Mouse (Mus musculus) limb, embryonic 11.5 days (tissue): ENCODE results near the gene Smap2. TPM values are rescaled to one million over a fixed set of nuclear protein-coding genes. Genes with fewer than 3 reads are reported as not detected.
A peak's percentile ranks its signal among the peaks of the same experiment; 100 is the strongest.

ENCODE experiments used
- ATAC-seq: fragments of 200-750 bp; cut with Nextera tagmentation; 2 replicates; pipeline ENCODE4 v1.8.0; 2017; ENCODE audit warnings: low read depth; ENCODE audit not compliant: insufficient number of reproducible peaks, low FRiP score, low TSS enrichment
- DNase-seq: peaks from one replicate; pipeline ENCODE4 v3.0.0-alpha.2; 2015; ENCODE audit warnings: low spot score
- H3K27ac ChIP-seq: fragments of 300-500 bp; sonication (generic); replicated peaks from 2 replicates; pipeline ENCODE4 v1.5.1; 2014; ENCODE audit warnings: low read depth, mild to moderate bottlenecking, low read length
- H3K27me3 ChIP-seq: fragments of 300-500 bp; sonication (generic); 2 replicates; pipeline ENCODE4 v1.6.1; 2014; ENCODE audit warnings: mild to moderate bottlenecking, low read length, mixed read lengths; ENCODE audit not compliant: control insufficient read depth, insufficient read depth
- H3K36me3 ChIP-seq: fragments of 300-500 bp; sonication (generic); 2 replicates; pipeline ENCODE4 v1.6.1; 2014; ENCODE audit warnings: mild to moderate bottlenecking, low read length, moderate library complexity, mixed read lengths; ENCODE audit not compliant: control insufficient read depth, insufficient read depth
- H3K4me1 ChIP-seq: fragments of 300-500 bp; sonication (generic); 2 replicates; pipeline ENCODE4 v1.6.1; 2014; ENCODE audit warnings: low read length, mixed read lengths; ENCODE audit not compliant: control insufficient read depth, insufficient read depth
- H3K4me2 ChIP-seq: fragments of 300-500 bp; sonication (generic); 2 replicates; pipeline ENCODE4 v1.6.1; 2014; ENCODE audit warnings: low read depth, mild to moderate bottlenecking, moderate library complexity; ENCODE audit not compliant: severe bottlenecking
- H3K4me3 ChIP-seq: fragments of 300-500 bp; sonication (generic); 2 replicates; pipeline ENCODE4 v1.5.1; 2014; ENCODE audit warnings: low read depth, low read length
- H3K9ac ChIP-seq: fragments of 300-500 bp; sonication (generic); 2 replicates; pipeline ENCODE4 v1.6.1; 2014; ENCODE audit warnings: mild to moderate bottlenecking, low read length
- H3K9me3 ChIP-seq: fragments of 300-500 bp; sonication (generic); 2 replicates; pipeline ENCODE4 v1.6.1; 2016; ENCODE audit warnings: low read length; ENCODE audit not compliant: control insufficient read depth
- WGBS: fragments of 180-500 bp; shearing (Covaris S2); extraction: QIAGEN DNeasy Blood & Tissue Kit; methylation state at CpG from one replicate; pipeline ENCODE4 v1.1.7; 2014; 5-methylcytosine and 5-hydroxymethylcytosine counted together
- polyA plus RNA-seq: library from polyadenylated mRNA; unstranded; fragments of >200 nt; fragmentation: Nextera tagmentation; extraction: Ambion mirVana; gene quantifications from 2 replicates; pipeline ENCODE4 v1.2.1, GENCODE M21; 2014

Smap2 gene
- polyA plus RNA-seq, 1 experiment from 2014 or later, result 14.3 TPM

- no peaks in the 10 kb centered on the region for H3K36me3 ChIP-seq
- WGBS, result 57% methylated on average over 6 of the region's 6 CpGs
- H3K9ac ChIP-seq, result peak overlapping the region; percentile 82
- no peak overlapping the region for H3K27ac ChIP-seq
- H3K4me1 ChIP-seq, result no peaks in the 10 kb centered on the region
- no peaks in the 10 kb centered on the region for H3K27me3 ChIP-seq
- ATAC-seq, result no peak
- peak overlapping the region; percentile 47 for H3K4me2 ChIP-seq
- no peaks in the 10 kb centered on the region for H3K9me3 ChIP-seq
- no peak for DNase-seq
- peak overlapping the region; percentile 77 for H3K4me3 ChIP-seq
Observed at GRCm38 (mm10) chr4:120952163-120952562, 64.9 kb downstream of the Smap2 start.

GRCm38 (mm10) chr4:120951428-120951973 lies 65.5 kb downstream of the Smap2 start, which contains the start of gene Zfp69:
TSS of gene Zfp69 (minus strand) at chr4:120951699.
- DNase-seq (peak; percentile 92), ATAC-seq (peak; percentile 94)
- no peaks in the 10 kb centered on the region for H3K27me3 ChIP-seq
- H3K4me1 ChIP-seq, result no peaks in the 10 kb centered on the region
- H3K9me3 ChIP-seq, result no peaks in the 10 kb centered on the region
- no peaks in the 10 kb centered on the region; the same call in 1 of the 2 replicates for H3K36me3 ChIP-seq
- WGBS, result 0% methylated on average over 58 of the region's 60 CpGs
- peak within 1 kb of the TSS; percentile 82 for H3K9ac ChIP-seq
- H3K4me3 ChIP-seq, result peak within 1 kb of the TSS; percentile 77
- H3K4me2 ChIP-seq, result peak within 1 kb of the TSS; percentile 47
- peak within 1 kb of the TSS; percentile 83 for H3K27ac ChIP-seq

- peak overlapping the region; percentile 77 for H3K4me3 ChIP-seq
- H3K4me1 ChIP-seq, result no peaks in the 10 kb centered on the region
- DNase-seq (no peak), ATAC-seq (0 out of 2 replicates have a peak, but pooled peaks have one; percentile 6)
- WGBS, result 7% methylated on average over 20 of the region's 20 CpGs
- H3K9ac ChIP-seq, result peak overlapping the region; percentile 82
- peak overlapping the region; percentile 83 for H3K27ac ChIP-seq
- peak overlapping the region; percentile 47 for H3K4me2 ChIP-seq
- no peaks in the 10 kb centered on the region for H3K9me3 ChIP-seq
- H3K27me3 ChIP-seq, result no peaks in the 10 kb centered on the region
- H3K36me3 ChIP-seq, result no peaks in the 10 kb centered on the region; the same call in 1 of the 2 replicates
Observed at GRCm38 (mm10) chr4:120950763-120951427, 66.2 kb downstream of the Smap2 start.

- H3K4me3 ChIP-seq, result no peak overlapping the region
Observed at GRCm38 (mm10) chr4:120948938-120949337, 68.1 kb downstream of the Smap2 start.

DNA sequence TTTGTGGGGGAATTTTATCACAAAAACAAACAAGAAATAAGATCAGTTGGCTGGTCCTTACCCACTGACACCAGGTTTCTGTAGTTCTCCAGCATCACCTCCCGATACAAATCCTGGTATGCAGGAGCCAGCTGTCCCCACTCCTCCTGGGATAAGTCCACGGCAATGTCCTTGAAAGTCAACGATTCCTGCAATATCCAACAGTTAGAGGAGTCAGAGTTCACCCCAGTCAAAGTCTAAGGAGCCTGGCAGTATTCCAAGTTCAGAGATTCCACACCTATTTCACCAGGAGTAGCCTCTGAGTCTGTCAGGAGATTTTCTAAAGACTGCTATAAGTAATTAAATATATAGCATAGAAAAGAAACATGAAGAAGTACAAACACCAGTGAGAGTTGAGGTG lies 82.0 kb downstream of the Smap2 start:
- Histone ChIP-seq H3K9ac (no peak overlapping the region), H3K4me1 (no peaks in the 10 kb centered on the region), H3K4me3 (no peak overlapping the region), H3K27me3 (no peaks in the 10 kb centered on the region), H3K36me3 (0 out of 2 replicates have a peak, but pooled peaks cover 6% of the 10 kb centered on the region), H3K27ac (no peak overlapping the region), H3K4me2 (no peak overlapping the region), H3K9me3 (no peaks in the 10 kb centered on the region)
- ATAC-seq, result no peak
- WGBS, result 88% methylated on average over 3 of the region's 3 CpGs
- no peak for DNase-seq

More at GRCm38 (mm10) chr4:120948938-120949337, 68.1 kb downstream of the Smap2 start:
- DNase-seq (no peak), ATAC-seq (no peak)
- Histone ChIP-seq H3K4me1 (no peaks in the 10 kb centered on the region), H3K9me3 (no peaks in the 10 kb centered on the region), H3K36me3 (no peaks in the 10 kb centered on the region; the same call in 1 of the 2 replicates), H3K27me3 (no peaks in the 10 kb centered on the region), H3K27ac (no peak overlapping the region), H3K9ac (no peak overlapping the region), H3K4me2 (no peak overlapping the region)
- 55% methylated on average over 3 of the region's 3 CpGs for WGBS

GRCm38 (mm10) chr4:120930736-120931135 lies 86.3 kb downstream of the Smap2 start:
- WGBS, result 95% methylated on average over 18 of the region's 18 CpGs

GRCm38 (mm10) chr4:120928686-120929085 lies 88.4 kb downstream of the Smap2 start:
- Histone ChIP-seq H3K36me3 (0 out of 2 replicates have a peak, but pooled peaks cover 6% of the 10 kb centered on the region), H3K27me3 (no peaks in the 10 kb centered on the region), H3K27ac (no peak overlapping the region), H3K9me3 (no peaks in the 10 kb centered on the region), H3K4me2 (no peak overlapping the region), H3K4me3 (no peak overlapping the region), H3K9ac (no peak overlapping the region), H3K4me1 (no peaks in the 10 kb centered on the region)
- DNase-seq (no peak), ATAC-seq (no peak)
- 81% methylated on average over 3 of the region's 3 CpGs for WGBS

More at GRCm38 (mm10) chr4:120930736-120931135, 86.3 kb downstream of the Smap2 start:
- Histone ChIP-seq H3K4me3 (no peak overlapping the region), H3K4me1 (no peaks in the 10 kb centered on the region), H3K27ac (no peak overlapping the region), H3K36me3 (0 out of 2 replicates have a peak, but pooled peaks cover 6% of the 10 kb centered on the region), H3K9me3 (no peaks in the 10 kb centered on the region), H3K4me2 (no peak overlapping the region), H3K27me3 (no peaks in the 10 kb centered on the region), H3K9ac (no peak overlapping the region)
- no peak for DNase-seq
- no peak for ATAC-seq

- no peak for DNase-seq
- H3K4me1 ChIP-seq, result no peaks in the 10 kb centered on the region
- H3K4me2 ChIP-seq, result peak overlapping the region; percentile 53
- WGBS, result 14% methylated on average over 3 of the region's 3 CpGs
- no peaks in the 10 kb centered on the region for H3K27me3 ChIP-seq
- H3K4me3 ChIP-seq, result peak overlapping the region; percentile 69
- H3K9me3 ChIP-seq, result peaks cover 4% of the 10 kb centered on the region; the same call in 1 of the 2 replicates
- no peak for ATAC-seq
- no peak overlapping the region; the same call in 1 of the 2 replicates for H3K27ac ChIP-seq
- peaks cover 14% of the 10 kb centered on the region for H3K36me3 ChIP-seq
- H3K9ac ChIP-seq, result peak overlapping the region; percentile 44; the same call in 1 of the 2 replicates
Observed at GRCm38 (mm10) chr4:120925386-120925785, 91.7 kb downstream of the Smap2 start.
